Mouse (Mus musculus): ENCODE measurements around the gene Rilpl1. TPM values are rescaled to one million over a fixed set of nuclear protein-coding genes. Genes with fewer than 3 reads are reported as not detected.
"Not testable (repeated sequence)": the region's sequence is repeated elsewhere in the genome, so short reads cannot be mapped to it uniquely, and the experiment has no call there.

The Rilpl1 gene
- polyA plus RNA-seq (2015; fragmentation: Nextera tagmentation; extraction: Ambion mirVana), result 14.3 and 14.6 TPM in 2 replicates

- Histone ChIP-seq H3K27ac (replicated peaks) (peak within 1 kb of the TSS; percentile 87), H3K36me3 (no peaks in the 10 kb centered on the region), H3K4me3 (replicated peaks) (peak within 1 kb of the TSS; percentile 84), H3K9me3 (replicated peaks) (no peaks in the 10 kb centered on the region), H3K27me3 (replicated peaks) (no peaks in the 10 kb centered on the region), H3K9ac (replicated peaks) (peak within 1 kb of the TSS; percentile 73), H3K4me1 (peaks cover 36% of the 10 kb centered on the region), H3K4me2 (peak within 1 kb of the TSS; percentile 84)
- ATAC-seq (ENCODE audit: low FRiP score), result peak; percentile 92
- under 1% methylated on average over 92 of the region's 96 CpGs for WGBS
Observed at GRCm38 (mm10) chr5:124530655-124531582, at the start of gene Rilpl1. TSS of gene Rilpl1 (minus strand) at chr5:124531391.

DNA sequence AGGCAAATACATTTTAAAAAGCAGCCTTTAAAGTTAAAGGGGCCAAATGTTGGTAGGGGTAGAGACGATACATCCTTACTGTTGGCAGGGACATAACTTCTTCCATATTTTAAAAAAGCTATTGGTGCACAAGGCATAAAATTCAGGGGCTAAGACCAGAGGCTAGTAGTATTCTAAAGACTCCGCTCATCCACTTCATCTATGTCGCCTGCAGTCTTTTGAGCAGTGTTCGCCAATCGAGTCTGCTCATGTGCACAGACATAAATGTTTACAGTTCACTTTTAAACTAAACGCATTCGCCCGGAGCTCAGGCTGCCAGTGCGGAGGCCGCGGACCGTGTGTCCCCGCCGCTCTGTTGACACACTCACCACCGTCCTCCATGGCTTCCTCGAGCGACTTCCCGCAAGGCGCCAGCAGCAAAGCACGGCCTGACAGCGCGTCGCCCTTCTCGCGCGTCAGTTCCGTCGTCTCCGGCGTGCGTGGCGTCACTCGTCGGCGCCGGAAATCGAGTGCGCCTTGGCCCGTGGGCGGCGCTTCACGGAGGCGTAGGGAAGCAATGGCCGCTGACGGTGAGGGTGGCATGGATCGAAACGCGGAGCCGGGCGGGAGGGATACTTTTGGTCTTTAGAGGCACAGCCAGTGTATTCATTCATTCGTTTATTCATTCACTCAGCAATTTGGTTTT lies 47.6 kb upstream of the Rilpl1 start, which contains the start of the genes Eif2b1 and Gtf2h3:
TSS of gene Eif2b1 (minus strand) at position 499 of the 685 bp plus-strand sequence.
TSS of gene Gtf2h3 (plus strand) at position 508 of the 685 bp plus-strand sequence.
- Histone ChIP-seq H3K4me2 (peak within 1 kb of the TSS; percentile 94), H3K36me3 (peaks cover 50% of the 10 kb centered on the region), H3K9me3 (replicated peaks) (no peaks in the 10 kb centered on the region), H3K9ac (replicated peaks) (peak within 1 kb of the TSS; percentile 79), H3K4me1 (peaks cover 37% of the 10 kb centered on the region), H3K4me3 (replicated peaks) (peak within 1 kb of the TSS; percentile 66), H3K27me3 (replicated peaks) (no peaks in the 10 kb centered on the region), H3K27ac (replicated peaks) (peak within 1 kb of the TSS; percentile 74)
- 1% methylated on average over 51 of the region's 51 CpGs for WGBS
- peak; percentile 89 for ATAC-seq (ENCODE audit: low FRiP score)

DNA sequence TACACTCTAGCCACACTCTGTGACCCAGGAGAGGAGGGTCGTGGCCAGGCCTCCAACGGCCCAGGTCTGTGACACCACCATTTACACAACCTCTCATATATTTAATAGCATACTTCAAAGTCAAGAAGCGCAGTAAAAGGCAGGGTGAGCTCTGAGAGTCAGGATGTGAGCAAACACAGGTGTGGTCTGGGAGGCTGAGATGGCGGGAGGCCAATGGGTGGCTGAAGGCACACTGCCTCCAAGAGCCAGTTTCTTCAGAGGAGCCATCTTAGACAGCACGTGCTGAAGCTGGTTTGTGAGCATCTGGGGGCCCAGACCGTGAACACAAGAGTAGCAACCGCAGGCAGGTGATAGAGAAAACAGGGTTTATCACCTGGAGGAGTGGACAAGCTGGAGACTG lies 44.3 kb upstream of the Rilpl1 start:
- peaks cover 69% of the 10 kb centered on the region for H3K36me3 ChIP-seq
- H3K4me2 ChIP-seq, result no peak overlapping the region
- no peaks in the 10 kb centered on the region for H3K27me3 ChIP-seq (replicated peaks)
- H3K9ac ChIP-seq (replicated peaks), result no peak overlapping the region
- H3K4me3 ChIP-seq (replicated peaks), result no peak overlapping the region
- 94% methylated on average over 7 of the region's 7 CpGs for WGBS
- H3K27ac ChIP-seq (replicated peaks), result no peak overlapping the region
- no peak for ATAC-seq (ENCODE audit: low FRiP score)
- no peaks in the 10 kb centered on the region for H3K9me3 ChIP-seq (replicated peaks)
- H3K4me1 ChIP-seq, result peaks cover 24% of the 10 kb centered on the region

- H3K9me3 ChIP-seq (replicated peaks), result no peaks in the 10 kb centered on the region
- no peak overlapping the region for H3K9ac ChIP-seq (replicated peaks)
- WGBS, result 90% methylated on average over 12 of the region's 12 CpGs
- no peak overlapping the region for H3K4me2 ChIP-seq
- H3K27ac ChIP-seq (replicated peaks), result no peak overlapping the region
- H3K27me3 ChIP-seq (replicated peaks), result no peaks in the 10 kb centered on the region
- no peak for ATAC-seq (ENCODE audit: low FRiP score)
- H3K4me1 ChIP-seq, result no peaks in the 10 kb centered on the region
- H3K36me3 ChIP-seq, result peaks cover 99% of the 10 kb centered on the region
- no peak overlapping the region for H3K4me3 ChIP-seq (replicated peaks)
Observed at GRCm38 (mm10) chr5:124571068-124571467, 39.9 kb upstream of the Rilpl1 start.

- no peak overlapping the region for H3K27ac ChIP-seq (replicated peaks)
- no peak overlapping the region for H3K4me3 ChIP-seq (replicated peaks)
- H3K9me3 ChIP-seq (replicated peaks), result no peaks in the 10 kb centered on the region
- H3K4me1 ChIP-seq, result peaks cover 20% of the 10 kb centered on the region
- no peak overlapping the region for H3K9ac ChIP-seq (replicated peaks)
- WGBS, result 81% methylated on average over 1 of the region's 1 CpGs
- no peaks in the 10 kb centered on the region for H3K27me3 ChIP-seq (replicated peaks)
- peaks cover 58% of the 10 kb centered on the region for H3K36me3 ChIP-seq
- H3K4me2 ChIP-seq, result no peak overlapping the region
- no peak for ATAC-seq (ENCODE audit: low FRiP score)
Observed at GRCm38 (mm10) chr5:124555145-124555544, 24.0 kb upstream of the Rilpl1 start.

GRCm38 (mm10) chr5:124553607-124554006 lies 22.4 kb upstream of the Rilpl1 start:
- Histone ChIP-seq H3K27me3 (replicated peaks) (no peaks in the 10 kb centered on the region), H3K36me3 (peaks cover 46% of the 10 kb centered on the region), H3K9ac (replicated peaks) (no peak overlapping the region), H3K4me1 (peaks cover 20% of the 10 kb centered on the region), H3K4me2 (peak overlapping the region; percentile 74), H3K9me3 (replicated peaks) (no peaks in the 10 kb centered on the region), H3K27ac (replicated peaks) (no peak overlapping the region), H3K4me3 (replicated peaks) (peak overlapping the region; percentile 100)
- no peak for ATAC-seq (ENCODE audit: low FRiP score)
- WGBS, result 80% methylated on average over 6 of the region's 6 CpGs

- under 1% methylated on average over 66 of the region's 66 CpGs for WGBS
- Histone ChIP-seq H3K4me1 (peaks cover 20% of the 10 kb centered on the region), H3K4me3 (replicated peaks) (peak within 1 kb of the TSS; percentile 100), H3K36me3 (peaks cover 46% of the 10 kb centered on the region), H3K9me3 (replicated peaks) (no peaks in the 10 kb centered on the region), H3K4me2 (peak within 1 kb of the TSS; percentile 74), H3K27ac (replicated peaks) (peak within 1 kb of the TSS; percentile 91), H3K27me3 (replicated peaks) (no peaks in the 10 kb centered on the region), H3K9ac (replicated peaks) (peak within 1 kb of the TSS; percentile 95)
- peak; percentile 89 for ATAC-seq (ENCODE audit: low FRiP score)
Observed at GRCm38 (mm10) chr5:124552558-124553307, 21.5 kb upstream of the Rilpl1 start, which contains the start of gene Ddx55. TSS of gene Ddx55 (plus strand) at chr5:124552864.

GRCm38 (mm10) chr5:124552094-124552472 lies 20.9 kb upstream of the Rilpl1 start:
- 0 out of 2 replicates have a peak, but pooled peaks have one; percentile 4 for ATAC-seq (ENCODE audit: low FRiP score)
- Histone ChIP-seq H3K27ac (replicated peaks) (peak overlapping the region; percentile 91), H3K4me3 (replicated peaks) (peak overlapping the region; percentile 100), H3K9ac (replicated peaks) (peak overlapping the region; percentile 95), H3K27me3 (replicated peaks) (no peaks in the 10 kb centered on the region), H3K36me3 (peaks cover 47% of the 10 kb centered on the region), H3K9me3 (replicated peaks) (no peaks in the 10 kb centered on the region), H3K4me1 (peaks cover 20% of the 10 kb centered on the region), H3K4me2 (peak overlapping the region; percentile 74)
- WGBS, result 12% methylated on average over 9 of the region's 9 CpGs

DNA sequence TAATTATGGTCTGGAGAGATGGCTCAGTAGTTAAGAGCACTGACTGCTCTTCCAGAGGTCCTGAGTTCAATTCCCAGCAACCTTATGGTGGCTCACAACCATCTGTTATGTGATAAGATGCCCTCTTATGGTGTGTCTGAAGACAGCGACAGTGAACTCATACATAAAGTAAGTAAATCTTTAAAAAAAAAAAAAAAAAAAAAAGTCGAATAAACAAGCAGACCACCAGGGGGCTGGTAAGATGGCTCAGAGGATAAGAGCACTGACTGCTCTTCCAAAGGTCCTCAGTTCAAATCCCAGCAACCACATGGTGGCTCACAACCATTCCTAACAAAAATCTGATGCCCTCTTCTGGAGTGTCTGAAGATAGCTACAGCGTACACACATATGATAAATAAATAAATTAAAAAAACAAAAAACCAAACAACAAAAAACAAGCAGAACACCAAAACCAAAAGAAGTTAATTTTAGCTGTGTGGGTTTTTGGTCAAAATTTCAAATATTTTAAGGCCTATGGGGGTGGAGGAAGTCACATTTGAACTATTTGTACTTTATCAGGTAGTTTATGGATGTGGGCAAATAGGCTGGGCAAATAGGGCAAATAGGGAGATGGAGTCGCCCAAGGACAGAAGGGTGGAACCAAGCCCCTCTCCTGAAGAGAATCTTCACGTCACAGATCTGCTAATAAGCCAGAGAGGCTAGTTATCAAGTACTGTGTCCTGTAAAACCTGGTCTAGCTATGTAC lies 20.3 kb upstream of the Rilpl1 start:
- 38% methylated on average over 5 of the region's 5 CpGs for WGBS
- ATAC-seq (ENCODE audit: low FRiP score); H3K27me3 ChIP-seq (replicated peaks); H3K9ac ChIP-seq (replicated peaks); H3K9me3 ChIP-seq (replicated peaks): not testable (repeated sequence)
- peaks cover 20% of the 10 kb centered on the region for H3K4me1 ChIP-seq
- peak overlapping the region; percentile 100 for H3K4me3 ChIP-seq (replicated peaks)
- H3K4me2 ChIP-seq, result peak overlapping the region; percentile 74
- peak overlapping the region; percentile 91; the same call in 1 of the 2 replicates for H3K27ac ChIP-seq (replicated peaks)
- peaks cover 46% of the 10 kb centered on the region for H3K36me3 ChIP-seq

- not testable (repeated sequence) for H3K9ac ChIP-seq (replicated peaks); H3K27ac ChIP-seq (replicated peaks); H3K27me3 ChIP-seq (replicated peaks); ATAC-seq (ENCODE audit: low FRiP score); H3K4me2 ChIP-seq; H3K9me3 ChIP-seq (replicated peaks); H3K4me3 ChIP-seq (replicated peaks)
- Histone ChIP-seq H3K4me1 (peaks cover 20% of the 10 kb centered on the region), H3K36me3 (peaks cover 47% of the 10 kb centered on the region)
- WGBS, result 88% methylated on average over 4 of the region's 4 CpGs
Observed at GRCm38 (mm10) chr5:124550737-124551136, 19.5 kb upstream of the Rilpl1 start.
